ENCODE assay signal across 9 mouse cellular contexts in genomic region chr8:124793661-124794485, GRCm38 (mm10). TPM values are rescaled to one million over a fixed set of nuclear protein-coding genes. Genes with fewer than 3 reads are reported as not detected.
A peak's percentile ranks its signal among the peaks of the same experiment; 100 is the strongest.
DNase-seq lines count a peak whose midpoint lies in the region; ATAC-seq lines count a peak whose summit lies in the region.
"Had no signal": no experiment of that assay in that cellular context is flagged by ENCODE, and none has a peak within 500 bp of the region (broad histone marks: within the 10 kb centered on the region; RNA-seq: fewer than 3 reads in every experiment).

No protein-coding gene starts in this region.

- H3K27ac ChIP-seq in intestine, embryonic 14.5 days (ENCODE audit: low read depth) = no peak overlapping the region

- H3K4me1 ChIP-seq in intestine, embryonic 14.5 days (replicated peaks; ENCODE audit: control insufficient read depth, insufficient read depth, low read length) = peaks cover 17% of the 10 kb centered on the region

- WGBS in intestine, embryonic 14.5 days = 1% methylated on average over 78 of the region's 81 CpGs

- H3K27me3 ChIP-seq in intestine, embryonic 14.5 days (replicated peaks; ENCODE audit: control insufficient read depth, insufficient read depth, low read length) = peaks cover 57% of the 10 kb centered on the region

- DNase-seq in kidney, postnatal 14 days = peak; percentile 2
- no peak for DNase-seq in kidney, adult 18-20 months
- peak; percentile 53 for DNase-seq in ZHBTc4 (ENCODE audit: low read depth, low spot score)
- peak; percentile 32 for DNase-seq in embryo, embryonic 9.5 days (ENCODE audit: extremely low spot score)
- peak; percentile 56 for DNase-seq in intestine, embryonic 14.5 days (ENCODE audit: low spot score)
- DNase-seq in neural tube, embryonic 10.5 days (ENCODE audit: extremely low spot score, low spot score) = peak; percentile 72
- no peak for DNase-seq in layer of hippocampus, adult 9-10 months (ENCODE audit: low spot score)

- no peaks in the 10 kb centered on the region for H3K36me3 ChIP-seq in intestine, embryonic 14.5 days (ENCODE audit: control insufficient read depth, insufficient read depth, low read length)

- ATAC-seq in intestine, embryonic 14.5 days (replicated peaks; ENCODE audit: low FRiP score, low TSS enrichment, low read depth) = peak; percentile 41
- ATAC-seq in monocyte, adult 5-6 weeks (replicated peaks; ENCODE audit: insufficient number of reproducible peaks, low FRiP score, low TSS enrichment, poor library complexity, severe bottlenecking) = no peak

- no peaks in the 10 kb centered on the region for H3K9me3 ChIP-seq in intestine, embryonic 14.5 days (ENCODE audit: control insufficient read depth, low read length)

- H3K9ac ChIP-seq in intestine, embryonic 14.5 days (ENCODE audit: low read length) = no peak overlapping the region

- H3K4me2 ChIP-seq in intestine, embryonic 14.5 days (ENCODE audit: low read length) = peak overlapping the region; percentile 99

- peak overlapping the region; percentile 54 for H3K4me3 ChIP-seq in intestine, embryonic 14.5 days (ENCODE audit: low read depth, low read length)

RNA-seq across cellular contexts. Expression of gene Trim67, which starts 1.0 kb away (rescaled TPM):
- 0.78 and 1.2 TPM in 2 replicates for polyA plus RNA-seq in intestine, embryonic 14.5 days (2014; fragmentation: Nextera tagmentation; extraction: Ambion mirVana)
- not detected in 3 replicates for total RNA-seq in monocyte, adult 5-6 weeks (2017)

RNA-seq across cellular contexts. Expression of gene Fam89a, which starts 42.2 kb away (rescaled TPM):
- 6.5 and 6.9 TPM in 2 replicates for polyA plus RNA-seq in intestine, embryonic 14.5 days (2014; fragmentation: Nextera tagmentation; extraction: Ambion mirVana)
- 0.95 to 1.1 TPM in 2 of 3 replicates, not detected in the other for total RNA-seq in monocyte, adult 5-6 weeks (2017)
- total RNA-seq: left cerebral cortex, postnatal 10 days had no signal

Comparison
In these comparisons a context has a peak if more than half of its experiments do, and no peak if none do; other contexts are left out.
1. DNase-seq: peak in kidney, postnatal 14 days (single experiment), ZHBTc4 (single experiment), embryo, embryonic 9.5 days (single experiment), intestine, embryonic 14.5 days (single experiment) and neural tube, embryonic 10.5 days (single experiment); none in kidney, adult 18-20 months (single experiment) and layer of hippocampus, adult 9-10 months (single experiment).